Mouse (Mus musculus): ENCODE measurements at regions not wholly inside any gene's neighbourhood (a gene's known extent, or its start where the extent isn't known, plus 50 kb on each side); places are given as distances from the start of the nearest gene placed in this dataset.

DNA sequence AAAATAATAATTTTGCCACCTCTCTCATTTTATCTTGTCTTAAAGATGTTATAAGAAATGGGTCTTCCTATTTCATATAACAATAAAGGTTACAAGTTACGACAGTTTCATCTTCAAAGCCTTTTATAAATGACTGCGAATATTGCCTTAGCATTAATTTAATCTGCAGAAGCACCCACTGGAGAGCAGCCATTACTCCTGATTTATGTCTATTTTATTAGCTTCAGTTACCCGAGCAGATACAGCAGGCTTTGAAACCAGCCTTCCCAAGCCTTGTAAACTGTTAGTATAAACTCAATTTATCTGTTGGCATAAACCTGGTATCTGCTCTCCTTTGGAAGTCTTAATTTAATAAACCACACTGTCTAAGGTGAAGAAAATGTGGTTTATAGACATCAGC, 2851.6 kb upstream of the Gm6569 start:
- DNase-seq (ENCODE audit: extremely low spot score in 1 of 2, low spot score in 1 of 2), result no peak

DNA sequence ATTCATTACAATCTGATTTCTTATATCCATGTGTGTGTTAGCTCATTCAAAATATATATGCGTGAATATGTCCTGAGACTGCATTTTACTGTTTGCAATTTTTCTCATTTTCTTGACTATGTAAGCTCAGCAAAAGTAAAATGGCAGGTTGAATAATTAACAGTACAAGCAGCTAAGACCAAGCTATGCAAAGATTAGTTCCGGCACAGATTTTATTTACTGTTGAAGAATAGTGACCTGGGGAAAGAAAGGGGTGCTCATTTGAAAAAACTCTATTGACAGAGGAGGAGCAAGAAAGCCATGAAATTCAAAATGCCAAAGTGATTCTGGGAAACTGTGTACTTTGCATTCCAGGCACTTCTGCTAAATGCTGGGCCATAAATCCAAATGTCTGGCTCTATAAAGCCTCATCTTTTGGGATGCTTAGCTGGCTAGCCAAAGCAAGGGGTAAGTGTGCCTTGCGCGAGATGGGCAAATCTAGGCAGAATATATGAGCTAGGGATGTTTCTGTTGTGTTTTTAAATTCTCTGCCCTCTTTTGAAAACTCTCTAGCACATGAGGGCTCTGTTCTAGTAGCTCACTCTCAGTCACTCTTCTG, 2846.3 kb upstream of the Gm6569 start:
- DNase-seq (ENCODE audit: extremely low spot score in 1 of 2, low spot score in 1 of 2), result no peak

- DNase-seq (ENCODE audit: extremely low spot score in 1 of 2, low spot score in 1 of 2), result no peak
Observed at GRCm38 (mm10) chr15:70993397-70993796, 2841.0 kb upstream of the Gm6569 start.

DNA sequence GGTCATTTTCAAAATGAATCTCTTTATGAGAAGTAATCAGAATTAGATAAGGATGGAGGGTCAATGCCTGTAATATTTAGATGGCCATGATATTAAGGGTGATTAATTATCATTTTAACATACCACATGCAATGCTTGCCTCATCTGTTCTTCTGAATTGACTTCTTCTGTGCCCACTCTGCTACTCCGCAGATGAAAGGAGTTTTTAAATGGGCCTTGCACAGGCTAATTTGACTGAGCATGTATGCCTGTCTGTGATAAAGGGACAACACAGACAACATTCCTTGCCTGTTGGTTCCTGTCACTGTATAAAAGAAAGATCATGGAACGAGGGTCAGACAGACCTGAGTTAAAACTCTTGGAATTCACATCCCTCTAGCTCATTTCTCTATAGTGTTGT, 2824.0 kb upstream of the Gm6569 start:
- DNase-seq (ENCODE audit: extremely low spot score in 1 of 2, low spot score in 1 of 2), result no peak

DNA sequence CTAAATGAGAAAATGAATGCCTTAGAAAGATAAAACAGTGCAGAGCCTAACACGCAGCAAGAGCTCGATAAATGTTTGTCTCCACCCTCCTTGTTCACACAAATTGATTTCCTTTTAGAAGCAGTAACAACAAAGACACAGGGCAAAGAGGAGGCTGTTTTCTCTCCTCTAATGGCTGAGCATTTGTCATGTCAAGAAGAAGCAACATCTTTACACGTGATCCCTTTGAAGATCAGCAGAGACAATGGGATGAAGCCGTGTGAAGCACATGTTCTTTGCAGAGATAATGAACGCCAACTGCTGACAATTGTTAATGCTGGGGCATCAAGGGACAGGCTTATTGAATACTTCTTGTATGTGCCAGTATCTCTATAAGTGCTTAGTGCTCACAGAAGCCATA, 2823.6 kb upstream of the Gm6569 start:
- DNase-seq (ENCODE audit: extremely low spot score in 1 of 2, low spot score in 1 of 2), result no peak

DNA sequence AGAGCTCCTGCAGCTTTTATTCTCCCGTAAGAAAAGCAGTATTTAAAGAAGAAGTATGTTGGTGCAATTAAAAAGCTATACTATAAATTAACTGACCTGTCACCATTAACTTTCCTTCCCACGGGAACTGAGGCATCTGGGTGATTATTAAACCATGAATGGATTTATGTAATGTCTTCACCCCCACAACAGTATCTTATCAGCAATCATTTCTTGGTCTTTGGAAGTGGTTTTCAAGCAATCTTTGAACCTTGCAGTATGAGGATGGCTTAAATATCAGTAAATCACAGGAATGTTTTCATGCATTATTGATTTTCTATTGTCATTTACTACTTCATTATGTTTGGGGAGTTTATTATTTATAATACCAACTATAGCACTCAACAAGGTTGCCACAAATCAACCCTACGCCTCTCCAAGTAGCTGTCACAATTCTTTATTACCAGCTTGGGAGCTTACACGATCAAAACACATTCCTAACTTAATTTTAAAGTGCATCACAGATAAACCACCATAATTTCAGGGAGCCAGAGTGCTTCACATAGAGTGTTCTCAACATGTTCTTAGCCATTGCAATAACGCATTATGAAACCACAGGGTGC, 2780.0 kb upstream of the Gm6569 start:
- DNase-seq (ENCODE audit: extremely low spot score in 1 of 2, low spot score in 1 of 2), result no peak

DNA sequence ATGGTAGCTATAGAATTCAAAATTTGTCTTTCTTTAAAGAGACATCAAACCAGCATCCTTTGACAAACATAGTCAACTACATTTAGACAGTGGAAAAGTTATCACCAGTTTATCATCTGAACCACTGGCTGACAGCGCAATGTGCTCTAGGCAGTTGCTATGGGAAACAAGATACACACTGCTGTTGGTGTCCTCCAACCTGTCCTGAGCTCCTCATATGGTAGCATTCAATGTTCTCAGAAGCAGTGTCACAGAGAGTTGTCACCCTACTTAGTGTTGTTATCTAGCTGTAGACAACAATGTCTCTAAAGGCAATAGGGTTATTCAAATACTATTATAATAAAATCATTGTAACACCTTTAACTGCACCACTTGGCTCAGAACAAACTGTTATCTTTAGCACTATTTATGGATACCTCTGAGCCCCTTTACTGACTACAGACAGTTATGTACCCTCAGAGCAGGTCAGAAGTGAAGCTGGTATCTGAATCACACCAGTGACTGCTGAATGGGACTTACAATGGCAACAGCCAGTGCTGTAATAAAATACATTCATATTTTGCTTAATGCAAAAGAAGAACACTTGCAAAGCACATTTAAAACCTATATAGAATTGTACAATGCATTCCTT, 2747.9 kb upstream of the Gm6569 start:
- no peak for DNase-seq (ENCODE audit: extremely low spot score in 1 of 2, low spot score in 1 of 2)

GRCm38 (mm10) chr15:71099111-71099510, 2735.2 kb upstream of the Gm6569 start:
- DNase-seq (ENCODE audit: extremely low spot score in 1 of 2, low spot score in 1 of 2), result peak; percentile 6 to 9

DNA sequence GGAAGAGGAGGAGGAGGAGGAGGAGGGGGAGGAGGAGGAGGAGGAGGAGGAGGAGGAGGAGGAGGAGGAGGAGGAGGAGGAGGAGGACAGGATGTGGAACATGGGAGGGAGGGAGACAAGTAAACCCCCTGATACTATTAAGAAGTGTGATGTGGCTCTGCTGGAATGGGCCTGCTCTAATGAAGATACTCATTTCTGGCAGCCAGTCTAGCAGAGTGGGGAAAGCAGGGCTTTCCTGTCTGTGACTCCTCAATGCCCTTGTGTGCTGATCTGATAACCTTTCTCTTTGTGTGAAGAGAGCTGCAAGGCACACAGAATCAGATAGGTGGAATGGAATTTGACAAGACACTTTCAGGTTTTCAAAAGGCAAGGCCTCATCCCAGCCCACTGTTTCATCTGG, 2704.6 kb upstream of the Gm6569 start:
- no peak for DNase-seq (ENCODE audit: extremely low spot score in 1 of 2, low spot score in 1 of 2)

- DNase-seq (ENCODE audit: extremely low spot score in 1 of 2, low spot score in 1 of 2), result no peak
Observed at GRCm38 (mm10) chr15:71157680-71158079, 2676.7 kb upstream of the Gm6569 start.

DNA sequence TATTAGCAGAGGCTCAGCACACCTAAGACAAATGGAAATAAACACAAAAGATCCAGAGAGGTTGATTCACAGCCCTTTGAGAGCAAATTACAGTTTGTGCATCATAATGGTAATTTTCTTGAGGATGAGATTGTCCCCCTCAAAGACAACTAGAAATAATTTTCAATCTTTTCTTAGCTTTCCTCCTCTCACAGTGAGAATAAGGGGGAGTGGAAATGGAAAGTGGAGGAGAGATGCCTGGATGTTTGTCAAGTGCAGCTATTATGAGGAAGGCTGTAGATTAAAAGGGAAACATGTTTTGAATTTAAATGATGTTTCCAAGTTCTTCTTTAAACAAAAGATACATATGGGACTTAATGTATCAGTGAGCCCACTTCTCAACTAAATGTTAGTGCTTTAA, 2672.3 kb upstream of the Gm6569 start:
- no peak for DNase-seq (ENCODE audit: extremely low spot score in 1 of 2, low spot score in 1 of 2)

DNA sequence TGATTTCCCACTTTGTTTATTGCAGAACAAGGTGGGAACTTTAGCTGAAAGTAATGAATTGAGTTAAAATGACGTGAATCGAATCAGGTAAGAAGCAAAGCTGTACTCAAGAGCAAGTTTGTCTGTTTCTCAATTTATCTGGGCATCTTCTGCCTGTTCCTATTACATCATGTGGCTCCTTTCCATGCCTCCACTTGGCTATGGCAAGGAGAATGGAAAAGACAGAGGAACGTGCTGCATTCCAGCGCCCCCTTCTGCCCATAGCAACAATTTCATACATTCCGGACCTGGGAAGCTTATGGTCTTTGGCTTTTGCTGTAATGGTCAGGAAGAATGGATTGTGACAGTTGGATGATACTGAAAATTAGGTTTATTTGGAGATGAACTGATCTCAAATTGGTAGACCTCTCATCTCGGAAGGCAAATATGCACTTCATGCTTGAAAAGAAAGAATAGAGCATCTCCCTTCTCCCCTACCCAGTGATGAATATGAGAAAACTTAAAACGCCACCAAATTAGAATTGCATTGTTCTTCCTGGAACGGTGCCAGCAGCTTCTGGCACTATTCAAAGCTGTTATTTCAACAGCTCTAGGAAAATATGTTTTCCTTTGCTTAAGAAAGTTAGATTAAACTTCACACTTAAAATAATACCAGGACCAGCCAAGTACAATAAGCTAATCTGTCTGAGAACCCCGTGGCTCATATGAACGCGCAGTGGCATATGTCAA, 2639.2 kb upstream of the Gm6569 start:
- peak; percentile 12 to 46 for DNase-seq (ENCODE audit: extremely low spot score in 1 of 2, low spot score in 1 of 2)

GRCm38 (mm10) chr15:71240647-71241351, 2593.6 kb upstream of the Gm6569 start:
- DNase-seq (ENCODE audit: extremely low spot score in 1 of 2, low spot score in 1 of 2), result peak; percentile 91 to 99

DNA sequence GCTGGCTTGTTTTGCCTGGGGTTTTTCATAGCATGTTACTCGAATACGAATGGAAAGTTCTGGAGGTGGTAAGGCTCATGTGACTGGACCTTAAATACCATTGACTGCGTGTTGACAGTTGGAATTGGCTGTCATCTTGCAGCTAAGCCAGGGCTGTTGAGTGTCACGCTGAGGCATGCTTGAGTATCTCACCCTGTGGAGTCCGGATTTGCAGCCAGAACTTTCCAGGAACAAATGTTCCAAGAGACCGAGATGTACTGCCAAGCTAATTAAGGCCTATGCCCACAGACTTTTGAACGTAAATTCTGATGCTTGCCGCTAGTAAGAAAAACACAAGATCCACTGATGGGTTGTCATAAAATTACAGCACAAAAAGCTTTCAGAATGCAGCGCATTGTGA, 2590.8 kb upstream of the Gm6569 start:
- peak in 1 of 2 experiments; percentile 18 for DNase-seq (ENCODE audit: extremely low spot score in 1 of 2, low spot score in 1 of 2)

GRCm38 (mm10) chr15:71275876-71276565, 2558.3 kb upstream of the Gm6569 start:
- DNase-seq (ENCODE audit: extremely low spot score in 1 of 2, low spot score in 1 of 2), result no peak

DNA sequence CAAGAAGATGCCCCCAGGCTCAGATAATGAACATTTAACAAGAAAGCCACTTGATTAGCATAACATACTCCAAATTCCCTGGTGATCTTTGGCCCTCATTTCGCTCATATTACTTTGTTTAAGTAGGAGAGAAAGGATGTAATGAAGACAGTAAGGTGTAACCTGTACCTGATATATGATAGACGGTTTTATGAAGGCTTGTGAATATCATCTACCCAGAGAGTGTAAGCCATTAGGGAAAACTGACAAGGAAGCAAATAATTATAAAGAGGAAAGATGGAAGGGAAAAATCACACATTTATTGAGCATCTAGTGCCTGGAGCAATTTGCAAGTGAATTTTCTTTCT, 2557.8 kb upstream of the Gm6569 start:
- no peak for DNase-seq (ENCODE audit: extremely low spot score in 1 of 2, low spot score in 1 of 2)

DNA sequence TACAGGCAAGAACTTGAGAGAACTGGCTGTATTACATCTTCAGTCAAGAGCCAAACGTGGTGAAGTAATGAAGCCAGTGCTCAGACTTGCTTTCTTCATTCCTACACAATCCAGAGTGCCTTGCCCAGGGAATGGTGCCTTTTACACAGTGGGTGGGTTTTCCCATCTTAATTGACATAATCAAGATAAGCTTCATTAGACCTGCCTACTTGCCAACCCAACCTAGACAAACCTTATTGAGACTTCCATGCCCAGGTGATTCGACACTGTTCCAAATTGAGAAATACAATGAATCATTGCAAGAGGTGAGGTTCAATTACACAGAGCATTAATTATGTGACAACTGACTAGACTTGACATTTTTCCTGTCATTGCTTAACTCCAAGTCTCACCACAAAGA, 2557.0 kb upstream of the Gm6569 start:
- DNase-seq (ENCODE audit: extremely low spot score in 1 of 2, low spot score in 1 of 2), result no peak

DNA sequence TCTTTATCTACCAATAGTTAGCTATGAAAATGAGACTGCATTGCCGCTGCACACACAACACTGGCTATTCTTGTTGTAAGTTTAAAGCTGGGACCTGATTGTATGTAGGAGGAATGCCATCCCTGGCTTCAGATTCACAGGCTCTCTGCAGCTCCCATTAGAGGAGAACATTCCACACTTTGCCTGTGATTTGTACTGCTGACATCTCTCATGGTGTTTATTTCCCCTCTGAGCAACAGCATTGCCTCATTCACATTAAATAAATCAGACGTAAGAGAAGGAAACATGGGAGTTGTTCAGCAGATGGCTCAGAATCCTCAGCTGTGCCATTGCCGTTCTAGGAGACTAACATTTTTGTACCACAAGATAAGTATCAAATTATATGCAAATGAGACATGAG, 2550.6 kb upstream of the Gm6569 start:
- DNase-seq (ENCODE audit: extremely low spot score in 1 of 2, low spot score in 1 of 2), result no peak

GRCm38 (mm10) chr15:71302541-71302940, 2531.8 kb upstream of the Gm6569 start:
- no peak for DNase-seq (ENCODE audit: extremely low spot score in 1 of 2, low spot score in 1 of 2)

DNA sequence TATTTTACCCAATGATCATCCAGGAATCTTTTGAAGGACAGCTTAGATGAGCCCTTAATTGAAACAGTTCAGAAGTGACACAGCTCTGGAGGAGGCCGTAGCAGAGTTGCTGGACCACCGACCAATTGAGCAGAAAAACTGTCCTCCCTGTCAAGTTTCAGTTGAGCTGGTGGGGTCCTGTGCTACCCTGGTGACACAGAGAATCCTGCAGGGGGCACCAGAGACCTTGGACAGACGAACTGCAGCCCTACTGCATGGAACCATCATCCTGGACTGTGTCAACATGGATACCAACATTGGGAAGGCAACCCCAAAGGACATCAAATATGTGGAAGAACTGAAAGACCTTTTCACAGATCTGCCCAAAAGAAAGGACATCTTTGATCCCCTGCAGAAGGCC, 2524.1 kb upstream of the Gm6569 start:
- DNase-seq (ENCODE audit: extremely low spot score in 1 of 2, low spot score in 1 of 2), result no peak
